Mouse (Mus musculus) liver, postnatal 0 days (tissue): ENCODE data around the gene Cyp2c65.
"Not testable (repeated sequence)": the region's sequence is repeated elsewhere in the genome, so short reads cannot be mapped to it uniquely, and the experiment has no call there.

Experiments used
- CTCF ChIP-seq: sonication (generic); IDR thresholded peaks from 2 replicates; pipeline ENCODE4 v1.5.1; 2016; ENCODE audit warnings: antibody characterized with exemption, low read depth
- EP300 ChIP-seq: IDR thresholded peaks from 2 replicates; pipeline ENCODE4 v1.6.1; 2016; ENCODE audit warnings: antibody characterized with exemption, low read depth, mild to moderate bottlenecking

- not testable (repeated sequence) for TF ChIP-seq CTCF, EP300
Observed at GRCm38 (mm10) chr19:39098779-39099178, 38.0 kb downstream of the Cyp2c65 start.
